Mouse (Mus musculus) erythroblast, embryonic 14.5 days (primary cell): Measurements from ENCODE around the gene Flot1.

Experiments used
- GATA1 ChIP-seq: IDR thresholded peaks from 2 replicates; pipeline ENCODE4 v1.6.1; 2012; ENCODE audit warnings: low read length, inconsistent platforms, mixed read lengths
- TAL1 ChIP-seq: IDR thresholded peaks from 3 replicates; pipeline ENCODE4 v1.6.1; 2012; ENCODE audit warnings: low read length, inconsistent platforms, mixed read lengths

DNA sequence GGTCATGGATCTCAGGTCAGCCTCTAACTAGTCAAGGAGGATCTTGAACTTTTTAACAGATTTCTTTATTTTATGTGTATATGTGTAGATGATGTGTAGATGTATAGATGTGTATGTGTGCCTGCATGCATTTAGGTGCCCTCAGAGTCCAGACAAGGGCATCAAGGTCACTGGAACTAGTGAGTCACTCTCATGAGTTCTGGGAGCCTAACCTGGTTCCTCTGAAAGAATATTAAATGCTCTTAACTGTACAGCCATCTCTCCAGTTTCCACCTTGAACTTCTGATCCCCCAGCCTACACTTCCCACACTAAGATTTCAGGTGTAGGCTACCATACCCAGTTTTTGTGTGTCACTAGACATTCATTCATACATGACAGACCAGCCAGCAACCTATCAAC is 35.5 kb upstream of the Flot1 start:
- TF ChIP-seq GATA1, result no peak
- TF ChIP-seq TAL1, result no peak
